Mouse (Mus musculus) telencephalon, adult 2 months (tissue): ENCODE data around the gene Blmh.
A peak's percentile ranks its signal among the peaks of the same experiment; 100 is the strongest.

Source experiments
- DNase-seq: peaks from one replicate; pipeline ENCODE4 v3.0.0-alpha.2; 2011; ENCODE audit warnings: low read depth, low spot score

Blmh gene

DNA sequence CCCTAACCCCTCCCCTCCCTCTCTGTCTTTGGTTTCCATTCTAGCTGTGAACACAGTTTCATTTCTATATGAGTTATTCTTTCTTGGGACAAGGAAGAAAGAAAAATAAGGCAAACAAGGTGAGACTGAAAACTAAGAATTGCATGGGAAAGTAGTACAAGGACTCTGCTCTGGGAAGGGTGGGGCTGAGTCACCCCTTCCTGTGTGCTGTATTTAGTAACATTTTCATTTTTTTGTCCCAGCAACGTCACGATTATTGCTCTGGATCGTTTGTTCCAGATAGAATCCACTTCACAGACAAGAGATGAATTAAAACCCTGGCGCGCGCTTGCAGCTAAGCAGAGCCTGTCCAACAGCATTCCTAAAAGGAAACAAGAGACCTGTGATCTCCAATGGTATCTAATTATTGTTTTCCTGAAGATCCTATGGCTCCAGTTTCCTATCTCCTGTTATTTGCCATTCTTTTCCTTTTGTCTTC is at the start of gene Blmh:
Gene Blmh (plus strand): TSS at position 51 of the 478 bp plus-strand sequence.
- peak; percentile 21 for DNase-seq

DNA sequence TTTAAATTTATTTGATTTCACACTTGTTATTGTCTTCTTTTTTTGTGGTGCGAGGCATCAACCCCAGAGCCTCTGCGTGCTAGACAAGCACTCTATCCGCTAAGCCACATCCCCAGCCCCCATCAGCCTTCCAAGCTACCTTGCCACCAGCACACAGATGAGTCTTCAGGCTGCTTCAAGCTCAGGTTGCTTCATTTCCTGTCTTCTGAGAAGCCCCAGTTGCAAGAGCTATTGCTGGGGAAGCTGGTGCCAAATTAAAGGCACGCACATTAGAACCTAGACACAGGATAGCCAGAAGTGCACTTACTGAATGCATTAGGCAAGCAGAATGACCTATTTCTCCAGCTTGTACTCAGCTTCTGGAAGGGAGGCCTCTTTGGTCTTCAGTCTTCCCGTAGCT is 44.8 kb upstream of the Blmh start:
- no peak for DNase-seq

DNA sequence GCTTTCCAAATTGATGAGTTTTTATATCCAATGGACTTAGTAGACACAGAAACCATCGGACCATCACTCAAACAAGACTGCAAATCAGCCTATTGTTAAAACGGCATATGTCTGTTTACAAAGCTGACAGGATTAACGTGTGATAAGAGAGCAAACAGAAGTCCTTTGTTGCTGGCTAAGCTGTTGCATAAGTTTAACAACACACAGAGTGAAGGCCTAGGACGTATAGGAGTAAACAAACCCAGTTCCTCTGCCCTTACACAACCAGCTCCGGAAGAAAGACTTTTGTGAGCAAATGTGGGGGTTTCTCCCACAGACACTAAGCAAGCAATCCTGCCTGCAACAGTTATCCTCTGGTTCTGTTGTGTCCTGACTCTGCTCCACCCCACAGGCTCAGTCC is 40.2 kb upstream of the Blmh start:
- no peak for DNase-seq

DNA sequence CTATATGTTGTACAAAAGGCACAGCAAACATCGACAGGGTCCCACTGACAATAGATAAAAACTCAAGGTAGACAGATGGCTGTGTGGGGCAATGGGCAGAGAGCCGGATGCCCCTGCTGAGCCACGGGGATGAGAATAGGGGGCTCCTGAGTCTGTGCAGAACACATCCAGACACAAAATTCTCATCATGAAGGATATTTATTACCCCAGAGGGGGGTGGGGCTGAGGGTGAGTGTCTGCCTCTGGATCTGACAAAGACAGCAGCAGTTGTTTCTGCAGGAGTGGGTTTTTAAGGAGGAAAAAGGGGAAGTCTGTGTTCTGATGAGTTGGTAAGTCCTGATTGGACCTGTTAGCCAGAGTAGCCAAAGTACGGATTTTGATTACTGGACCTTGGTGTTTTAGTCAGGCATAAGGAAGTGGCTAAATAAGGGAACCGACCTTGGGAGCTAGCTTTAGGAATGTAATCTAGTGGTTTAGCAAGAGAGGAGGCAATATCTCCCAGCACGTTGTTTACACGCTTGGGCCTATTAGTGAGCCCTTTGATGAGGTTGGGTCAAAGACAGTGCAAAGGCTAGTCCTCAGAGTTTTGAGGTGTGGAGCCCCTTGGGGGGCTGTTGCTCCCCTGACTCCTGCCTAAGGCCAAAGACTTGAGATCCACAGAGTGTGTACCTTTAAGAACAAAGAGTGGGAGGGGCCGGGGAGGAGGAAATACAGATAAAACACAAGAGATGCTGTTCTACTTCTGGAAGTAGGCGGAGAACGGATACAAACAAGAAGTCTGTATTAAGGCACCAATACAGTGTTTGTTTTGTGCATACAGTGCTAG is 35.1 kb upstream of the Blmh start:
- DNase-seq = peak; percentile 15

DNA sequence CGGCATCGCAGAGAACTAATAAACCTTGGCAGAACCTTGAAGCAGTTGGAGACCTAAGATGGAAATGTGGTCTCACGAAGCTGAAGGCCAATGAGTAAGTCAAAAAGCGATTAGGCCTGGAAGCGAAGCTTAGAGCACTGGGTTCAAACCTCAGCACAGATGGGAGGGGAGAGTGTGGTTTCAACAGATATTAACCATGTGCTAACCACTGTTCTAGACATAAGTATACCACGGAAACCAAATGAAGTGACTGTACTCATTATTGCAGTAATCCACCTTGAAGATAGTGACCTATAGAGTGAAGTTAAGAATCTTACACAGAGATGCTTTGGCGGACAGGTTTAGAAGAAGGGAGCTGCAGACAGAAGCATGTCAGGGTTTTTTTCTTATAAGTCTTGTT is 33.4 kb upstream of the Blmh start:
- no peak for DNase-seq

DNA sequence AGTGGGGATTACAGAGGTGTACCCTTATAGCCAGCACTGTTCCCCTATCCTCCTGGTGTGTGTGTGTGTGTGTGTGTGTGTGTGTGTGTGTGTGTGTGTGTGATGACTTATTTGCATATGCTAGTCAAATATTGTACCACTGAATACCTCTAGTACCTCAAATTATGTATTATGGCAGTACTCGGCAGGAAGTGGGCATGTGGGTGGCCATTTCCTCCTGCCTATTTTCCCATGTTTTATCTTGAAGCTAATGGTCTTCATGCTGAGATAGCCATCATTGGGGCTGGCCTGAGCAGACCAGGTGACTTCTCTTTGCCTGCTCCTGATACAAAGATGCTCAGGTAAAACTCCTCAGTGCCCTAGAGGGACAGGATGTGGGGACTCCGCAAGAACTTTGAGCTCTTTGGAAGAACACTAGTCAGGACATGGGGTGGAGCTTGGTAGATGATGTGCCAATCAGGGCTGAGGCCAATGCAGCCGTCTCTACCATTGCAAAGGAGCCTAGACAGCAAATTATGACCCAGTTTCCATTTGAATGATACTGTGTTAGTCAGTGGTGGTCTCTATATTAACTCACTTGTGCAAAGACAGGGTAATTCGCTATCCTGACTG is 32.8 kb upstream of the Blmh start:
- no peak for DNase-seq

DNA sequence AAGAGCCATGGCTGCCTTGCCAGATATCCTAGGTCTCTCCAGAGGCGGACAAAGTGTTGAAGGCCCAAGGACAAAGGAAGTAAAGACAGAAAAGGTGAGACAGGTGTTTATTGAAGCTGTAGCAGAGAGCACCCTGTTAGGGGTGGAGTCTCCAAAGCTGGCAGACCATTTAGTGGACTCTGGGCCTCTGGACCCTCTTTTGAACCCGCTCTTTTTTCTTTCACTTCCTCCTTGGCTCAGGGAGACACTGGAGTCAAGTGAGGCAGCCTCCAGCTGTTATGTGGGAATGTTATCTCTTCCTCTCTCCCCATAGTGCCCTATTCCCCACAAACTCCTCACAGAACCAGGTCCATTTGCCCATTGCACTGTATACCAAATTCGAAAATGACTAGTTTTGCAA is 31.6 kb upstream of the Blmh start:
- no peak for DNase-seq

DNA sequence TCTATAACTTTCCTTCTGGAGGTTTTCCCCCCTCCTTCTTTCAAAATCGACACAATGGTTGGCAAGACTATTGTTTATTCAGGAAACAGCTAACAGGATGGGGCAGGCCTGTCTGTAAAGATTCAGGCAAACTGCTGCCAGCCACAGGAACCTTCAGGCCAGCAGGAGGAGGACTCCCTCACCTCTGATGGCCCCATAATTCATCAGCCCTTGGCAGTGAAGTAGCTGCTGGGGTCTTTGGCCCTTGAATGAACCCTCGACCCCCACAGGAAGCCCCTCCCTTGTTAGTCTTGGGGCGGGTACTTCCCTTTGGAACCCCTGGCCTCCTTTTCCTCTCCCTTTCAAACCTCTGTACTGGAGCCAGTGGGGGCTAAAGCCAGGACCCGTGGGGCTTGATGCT is 31.0 kb upstream of the Blmh start:
- no peak for DNase-seq

DNA sequence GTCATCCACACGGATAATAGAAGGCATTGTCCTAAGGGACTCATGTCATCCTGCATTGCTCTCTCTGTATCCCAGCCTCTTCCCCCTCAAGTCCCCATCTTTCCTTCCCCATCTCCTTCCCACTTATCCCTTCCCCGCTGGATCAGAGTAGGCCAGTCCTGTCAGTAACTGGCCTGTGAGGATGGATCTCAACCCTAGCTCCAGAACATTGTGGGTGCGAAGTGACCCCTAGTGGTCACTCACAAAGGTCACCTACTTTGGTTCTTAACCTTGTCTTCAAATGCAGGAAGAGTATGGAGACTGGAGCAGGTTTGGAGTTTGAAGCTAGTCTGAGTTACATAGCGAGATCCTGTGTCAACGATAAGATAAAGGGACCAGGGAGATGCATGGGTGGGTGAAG is 30.4 kb upstream of the Blmh start:
- peak; percentile 27 for DNase-seq

DNA sequence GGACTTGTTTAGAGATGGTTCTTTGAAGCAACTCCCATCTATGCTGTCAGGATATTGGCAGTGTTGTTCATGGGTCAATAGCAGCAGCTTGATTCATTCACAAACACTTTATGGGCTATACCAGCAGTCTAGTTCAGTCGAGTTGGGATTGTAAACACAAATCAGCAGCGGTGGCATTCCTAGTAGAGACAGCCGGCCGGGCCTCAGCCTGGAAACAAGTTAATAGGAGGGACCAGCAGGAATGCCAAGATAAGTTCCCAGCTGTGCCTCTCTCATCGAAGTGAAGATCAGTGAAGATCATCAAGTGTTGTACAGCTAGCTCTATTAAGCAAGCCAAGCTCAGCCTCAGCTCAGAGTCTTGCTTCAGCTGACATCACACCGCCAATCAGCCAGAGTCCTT is 28.2 kb upstream of the Blmh start:
- DNase-seq = no peak

DNA sequence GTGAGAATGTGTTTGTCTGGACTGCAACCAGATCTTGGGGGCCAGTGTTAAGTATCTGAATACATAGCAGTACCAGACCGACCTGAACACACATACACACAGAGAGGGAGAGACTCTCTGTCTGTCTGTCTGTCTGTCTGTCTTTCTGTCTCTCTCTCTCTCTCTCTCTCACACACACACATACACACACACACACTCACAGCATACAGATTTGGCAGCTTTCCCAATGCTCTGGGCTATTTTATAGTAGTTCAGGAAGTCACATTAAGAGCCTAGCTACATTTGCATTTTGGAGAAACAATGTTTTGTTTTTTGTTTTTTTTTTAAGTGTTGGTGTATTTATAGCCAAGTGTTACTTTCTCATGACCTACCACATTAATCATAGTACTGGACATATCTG is 27.5 kb upstream of the Blmh start:
- no peak for DNase-seq

DNA sequence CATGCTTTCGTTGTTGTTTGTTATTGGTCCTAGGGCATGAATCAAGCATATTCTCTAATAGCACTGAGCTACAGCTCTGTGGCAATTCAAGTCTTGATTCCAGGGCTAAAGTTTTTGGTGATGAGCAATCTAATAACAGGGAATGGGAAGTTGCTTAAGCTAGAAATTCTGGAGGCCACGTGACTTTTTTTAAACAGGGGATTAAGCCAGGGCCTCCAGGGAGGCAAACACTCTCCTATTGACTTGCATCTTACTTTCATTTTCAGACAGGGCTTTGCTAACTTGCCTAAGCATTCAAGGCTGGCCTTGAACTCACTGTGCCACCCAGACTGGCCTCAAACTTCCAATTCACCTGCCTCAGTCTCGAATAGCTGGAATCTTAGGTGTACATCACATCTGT is 26.7 kb upstream of the Blmh start:
- no peak for DNase-seq

DNA sequence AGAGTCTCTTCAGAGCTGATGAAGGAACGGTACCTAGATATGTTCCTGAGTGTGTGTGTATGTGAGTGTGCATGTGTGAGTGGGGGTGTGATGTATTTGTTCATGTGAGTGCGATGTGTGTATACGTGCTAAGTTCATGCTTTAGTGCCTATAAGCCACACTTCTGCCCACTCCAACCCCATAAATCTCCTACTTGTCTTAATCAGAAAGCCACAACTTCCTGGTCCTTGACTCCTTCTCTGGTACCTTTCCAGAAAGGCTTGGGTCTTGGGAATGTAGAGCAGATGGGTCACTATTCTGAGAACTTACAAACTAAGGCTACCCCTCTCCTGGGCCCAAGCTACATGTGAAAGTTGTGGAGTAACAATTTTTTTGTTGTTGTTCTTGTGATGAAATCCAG is 25.9 kb upstream of the Blmh start:
- no peak for DNase-seq

DNA sequence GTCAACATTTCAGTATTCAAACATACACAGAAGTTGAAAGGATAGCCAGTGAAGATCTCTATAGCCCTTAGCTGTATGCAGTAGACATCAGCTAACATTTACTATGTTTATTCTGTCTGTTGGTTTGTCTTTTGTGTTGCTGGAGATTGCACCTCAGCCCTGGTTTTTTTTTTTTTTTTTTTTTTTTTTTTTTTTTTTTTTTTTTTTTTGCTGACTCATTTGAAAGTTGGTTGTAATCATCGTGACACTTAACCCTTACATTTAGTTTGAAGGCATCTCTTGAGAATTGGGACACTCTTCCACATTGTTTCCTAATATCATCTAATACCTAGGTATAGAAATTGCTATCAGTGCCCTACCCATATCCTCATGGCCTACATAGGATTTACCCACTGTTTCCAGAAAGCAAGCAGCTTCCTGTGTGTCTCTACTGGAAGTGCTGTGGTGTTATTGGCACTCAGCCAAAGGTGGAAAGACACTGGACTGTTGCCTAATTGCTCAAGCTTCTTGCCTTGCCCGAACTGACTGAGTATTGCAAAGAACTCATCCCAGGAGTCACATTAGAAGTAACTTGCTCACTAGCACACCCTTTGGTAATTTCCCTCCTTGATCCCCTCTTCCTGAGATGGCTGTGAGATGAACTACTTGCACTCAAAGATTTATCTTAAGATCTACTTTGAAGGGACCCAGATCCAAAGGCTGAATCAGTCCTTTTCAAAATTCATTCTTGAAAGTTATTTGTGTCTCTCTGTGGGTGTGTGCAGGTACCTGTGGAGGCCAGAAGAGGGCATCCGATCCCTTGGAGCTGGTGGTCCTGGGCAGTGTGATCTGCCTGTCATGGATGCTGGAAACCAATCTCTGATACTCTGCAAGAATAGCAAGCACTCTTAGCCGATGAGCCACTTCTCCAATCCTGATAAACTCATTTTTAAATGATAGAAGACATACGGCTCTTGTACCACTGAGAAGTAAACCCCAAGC is 24.6 kb upstream of the Blmh start:
- no peak for DNase-seq

DNA sequence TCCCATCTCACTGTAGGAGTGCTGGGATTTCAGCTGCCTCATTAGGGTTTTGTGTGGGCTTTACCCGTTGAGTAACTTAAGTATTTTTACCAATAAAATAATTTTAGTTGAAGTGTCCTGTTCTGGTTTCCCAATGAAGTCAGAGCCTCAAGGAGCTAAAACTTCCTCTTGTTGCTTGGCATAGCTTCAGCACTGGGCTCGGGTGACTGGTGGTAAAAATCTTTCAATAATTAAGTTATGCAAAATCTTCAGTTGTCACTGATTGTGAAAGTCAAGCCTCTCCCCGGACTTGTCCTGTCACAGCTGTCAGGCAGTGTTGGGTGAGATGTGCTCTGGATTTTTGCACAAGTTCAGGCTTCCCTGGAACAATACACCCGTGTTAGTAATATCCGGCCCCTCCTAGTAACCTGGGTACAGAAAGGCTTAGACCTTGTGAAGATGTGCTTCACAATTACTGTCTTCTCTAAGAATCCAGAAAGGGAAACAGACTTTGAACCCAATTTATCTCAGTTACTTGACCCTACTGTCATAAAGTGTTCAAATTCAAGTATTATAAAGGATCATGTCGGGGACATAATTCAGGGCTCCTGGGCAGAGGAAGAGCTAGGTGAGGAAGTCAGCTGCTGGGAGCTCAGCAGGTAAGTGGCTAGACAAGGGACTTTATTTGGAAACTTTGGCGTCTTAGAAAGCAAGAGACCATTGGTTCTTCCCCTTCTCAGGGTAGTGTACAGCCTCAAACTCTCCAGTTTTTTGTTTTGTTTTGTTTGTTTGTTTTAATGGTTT is 22.8 kb upstream of the Blmh start, which contains the start of gene Tmigd1:
Gene Tmigd1 (plus strand): TSS at position 581 of the 783 bp plus-strand sequence.
- DNase-seq = no peak

DNA sequence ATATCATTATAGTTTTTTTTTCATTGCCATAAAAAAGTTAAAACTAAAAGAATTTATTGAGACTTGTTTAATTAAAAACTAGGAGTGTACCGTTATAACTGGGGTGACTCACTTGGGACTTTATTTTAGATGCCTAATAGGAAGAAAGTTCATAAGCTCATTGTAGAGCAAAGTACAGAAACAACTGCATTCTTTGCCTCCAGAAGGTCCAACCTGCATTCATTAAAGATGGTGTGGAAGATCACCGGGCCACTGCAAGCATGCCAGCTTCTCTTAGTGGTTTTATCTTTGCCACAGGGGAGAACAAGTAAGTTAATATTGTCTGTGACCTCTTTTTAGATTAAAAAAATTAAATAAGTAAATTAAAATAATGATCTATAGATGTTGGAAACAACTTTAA is 20.3 kb upstream of the Blmh start:
- no peak for DNase-seq

DNA sequence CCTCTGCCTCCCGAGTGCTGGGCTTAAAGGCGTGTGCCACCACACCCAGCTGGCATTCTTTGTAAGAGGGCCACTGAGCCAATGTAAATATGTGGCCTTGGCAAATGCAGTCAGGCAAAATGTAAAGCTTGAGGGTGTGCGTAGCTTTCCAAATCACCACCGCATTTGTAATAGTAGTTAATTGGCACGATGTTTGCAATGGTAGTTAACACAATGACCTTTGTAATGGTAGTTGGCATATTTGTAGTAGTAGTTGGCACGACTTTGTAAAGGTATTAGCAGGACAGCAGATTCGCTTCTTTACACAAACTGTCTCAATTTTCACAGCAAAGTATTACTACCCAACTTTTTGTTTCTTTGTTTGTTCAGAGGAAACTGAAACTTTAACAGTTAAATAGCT is 16.0 kb upstream of the Blmh start:
- no peak for DNase-seq

DNA sequence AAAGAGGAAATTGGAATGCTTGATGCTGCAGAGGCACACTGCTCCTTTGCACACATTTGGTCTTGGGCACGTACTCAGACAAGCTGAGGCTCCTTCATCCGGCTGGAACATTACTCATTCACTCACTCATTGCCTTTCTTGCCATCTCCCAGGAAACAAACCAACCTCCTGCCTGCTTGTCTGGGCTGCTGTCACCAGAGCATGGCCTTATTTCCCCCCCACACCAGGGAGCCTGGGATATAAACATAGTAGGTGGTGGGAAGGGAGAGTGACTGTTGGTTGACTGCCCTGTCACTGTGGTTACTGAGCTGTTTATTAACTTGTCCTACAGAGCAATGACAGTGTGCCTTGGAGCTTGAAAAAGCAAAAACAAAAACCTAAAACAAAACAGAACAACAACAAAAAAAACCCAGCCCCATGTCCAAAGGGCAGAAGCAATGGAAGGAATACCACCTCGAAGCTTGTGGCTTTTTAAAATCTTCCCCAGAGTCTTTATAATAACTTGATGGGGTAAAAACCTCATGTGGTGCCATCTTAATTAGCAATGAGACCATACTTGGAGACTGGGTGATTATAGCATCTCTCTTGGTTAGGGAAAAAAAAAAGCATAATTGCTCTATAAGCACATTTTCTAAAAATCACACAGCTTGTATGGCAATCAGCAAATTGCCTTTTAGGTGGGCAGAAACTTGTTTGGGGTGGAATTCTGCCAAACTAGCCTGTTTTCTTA is 13.1 kb upstream of the Blmh start:
- DNase-seq = peak; percentile 34

DNA sequence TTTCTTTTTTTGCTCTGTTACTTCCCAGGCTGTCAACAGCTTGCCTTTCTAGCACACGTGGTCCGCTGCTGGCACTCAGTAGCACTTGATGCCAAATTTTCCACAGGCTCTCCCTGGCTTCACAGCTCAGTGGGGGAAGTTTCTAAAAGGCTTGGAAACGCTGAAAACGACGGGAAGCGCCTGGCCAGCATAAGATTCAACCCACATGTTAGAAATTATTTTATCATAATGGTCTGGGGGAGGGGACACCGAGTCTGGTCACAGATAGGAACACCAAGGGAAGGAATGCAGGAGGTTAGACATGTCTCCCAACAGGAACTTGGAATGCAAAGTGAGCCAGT is 12.6 kb upstream of the Blmh start:
- DNase-seq = peak; percentile 87

DNA sequence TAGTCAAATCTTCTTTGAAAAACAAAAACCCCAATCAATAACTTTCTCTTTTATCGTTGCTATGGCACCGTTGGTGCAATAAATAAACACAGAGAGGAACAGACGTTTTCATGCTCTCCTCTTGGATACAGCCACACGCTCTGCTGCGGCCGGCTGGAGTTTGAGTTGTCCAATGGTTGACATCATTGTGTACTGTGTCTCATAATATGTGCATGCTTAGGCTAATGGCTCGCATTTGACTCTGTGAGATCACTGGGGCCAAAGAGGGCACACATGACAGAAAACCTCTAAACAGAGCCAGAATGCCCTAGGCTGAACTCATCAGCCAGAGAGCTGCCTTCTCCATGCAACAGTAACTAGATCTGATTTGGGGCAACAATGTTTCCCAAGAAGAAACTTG is 10.2 kb upstream of the Blmh start:
- DNase-seq = no peak
